Comparison of ENCODE assay signal across 16 mouse cellular contexts in the genomic region with DNA sequence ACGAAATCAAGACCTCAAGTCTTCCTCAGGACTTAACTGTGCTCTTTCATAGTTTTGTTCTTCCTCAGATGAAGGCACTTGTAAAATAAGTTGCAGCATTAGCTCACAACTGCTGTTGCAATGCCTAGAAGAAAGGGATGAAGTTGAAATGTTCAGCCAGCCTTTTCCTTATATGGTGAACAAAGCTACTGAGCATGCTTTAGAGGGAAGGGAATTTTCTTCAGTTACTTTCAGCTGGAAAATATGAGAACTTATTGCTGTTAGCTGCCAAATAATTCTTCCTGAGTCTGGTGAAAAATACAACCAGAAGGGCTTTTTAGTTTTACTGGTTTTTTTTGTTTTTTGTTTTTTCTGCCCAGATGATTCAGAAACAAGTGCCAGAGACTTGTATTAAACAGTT. TPM values are rescaled to one million over a fixed set of nuclear protein-coding genes. Genes with fewer than 3 reads are reported as not detected.
DNase-seq lines count a peak whose midpoint lies in the region; ATAC-seq and TF ChIP-seq lines count a peak whose summit lies in the region.
"Had no signal": no experiment of that assay in that cellular context is flagged by ENCODE, and none has a peak within 500 bp of the region (broad histone marks: within the 10 kb centered on the region; RNA-seq: fewer than 3 reads in every experiment).

No protein-coding gene starts in this region.

- peaks cover 14% of the 10 kb centered on the region; the same call in 1 of the 2 replicates for H3K36me3 ChIP-seq in heart, embryonic 12.5 days
- no peaks in the 10 kb centered on the region for H3K36me3 ChIP-seq in lung, embryonic 15.5 days

- no peaks in the 10 kb centered on the region for H3K9me3 ChIP-seq in heart, embryonic 12.5 days (replicated peaks)
- no peaks in the 10 kb centered on the region for H3K9me3 ChIP-seq in lung, embryonic 15.5 days
- H3K9me3 ChIP-seq: hindbrain, embryonic 15.5 days; liver, embryonic 15.5 days; midbrain, embryonic 13.5 days; neural tube, embryonic 13.5 days had no signal

- no peaks in the 10 kb centered on the region for H3K4me1 ChIP-seq in heart, embryonic 12.5 days (replicated peaks)
- peaks cover 4% of the 10 kb centered on the region; the same call in 1 of the 2 replicates for H3K4me1 ChIP-seq in lung, embryonic 15.5 days
- no peaks in the 10 kb centered on the region for H3K4me1 ChIP-seq in cerebellum, adult 2 months (ENCODE audit: control insufficient read depth, insufficient read depth, low read length)
- H3K4me1 ChIP-seq: hindbrain, embryonic 15.5 days; liver, embryonic 15.5 days; midbrain, embryonic 13.5 days; neural tube, embryonic 13.5 days had no signal

- DNase-seq in heart, adult 9 months (ENCODE audit: low spot score in 2 of 2) = peak; percentile 36 to 42
- no peak for DNase-seq in lung, postnatal 4 days
- DNase-seq in lung, postnatal 10 days = peak; percentile 38
- DNase-seq in cerebellum, adult 2 months = no peak
- no peak for DNase-seq in right cerebral cortex, postnatal 25 days
- DNase-seq: cerebellum, postnatal 36 days; thymus, postnatal 4 days had no signal

- no peak for TF ChIP-seq POLR2A in cerebellum, adult 2 months (IDR thresholded peaks at IDR 0.05; ENCODE audit: borderline replicate concordance, insufficient read depth, low read length)

- WGBS in heart, embryonic 12.5 days = 62% methylated on average over 1 of the region's 1 CpGs
- 55% methylated on average over 1 of the region's 1 CpGs for WGBS in lung, embryonic 15.5 days
- 83% methylated on average over 1 of the region's 1 CpGs for WGBS in cerebellum, adult 2 months

- no peak overlapping the region for H3K9ac ChIP-seq in heart, embryonic 12.5 days
- no peak overlapping the region for H3K9ac ChIP-seq in lung, embryonic 15.5 days
- H3K9ac ChIP-seq: hindbrain, embryonic 15.5 days; liver, embryonic 15.5 days; midbrain, embryonic 13.5 days; neural tube, embryonic 13.5 days had no signal

- no peak for ATAC-seq in heart, embryonic 12.5 days (ENCODE audit: insufficient number of reproducible peaks, low FRiP score)
- no peak for ATAC-seq in lung, embryonic 15.5 days (ENCODE audit: borderline replicate concordance, extremely low read depth, low FRiP score, low TSS enrichment)
- ATAC-seq in inflammation-experienced regulatory T-cells, adult 6 months = no peak
- ATAC-seq: CD4-positive, CD25-positive, alpha-beta regulatory T cell, adult 4 months; midbrain, embryonic 13.5 days had no signal

- H3K27me3 ChIP-seq in heart, embryonic 12.5 days (replicated peaks) = no peaks in the 10 kb centered on the region
- no peaks in the 10 kb centered on the region for H3K27me3 ChIP-seq in lung, embryonic 15.5 days
- H3K27me3 ChIP-seq in cerebellum, adult 2 months (ENCODE audit: control insufficient read depth, insufficient read depth, low read length) = no peaks in the 10 kb centered on the region
- H3K27me3 ChIP-seq: hindbrain, embryonic 15.5 days; liver, embryonic 15.5 days; midbrain, embryonic 13.5 days; neural tube, embryonic 13.5 days had no signal

- H3K4me2 ChIP-seq in heart, embryonic 12.5 days = no peak overlapping the region
- H3K4me2 ChIP-seq in lung, embryonic 15.5 days = no peak overlapping the region
- H3K4me2 ChIP-seq: hindbrain, embryonic 15.5 days; liver, embryonic 15.5 days; midbrain, embryonic 13.5 days; neural tube, embryonic 13.5 days had no signal

- H3K27ac ChIP-seq in heart, embryonic 12.5 days (ENCODE audit: poor library complexity, severe bottlenecking) = no peak overlapping the region
- peak overlapping the region; percentile 52 for H3K27ac ChIP-seq in lung, embryonic 15.5 days
- no peak overlapping the region for H3K27ac ChIP-seq in cerebellum, adult 2 months (ENCODE audit: insufficient read depth, low read length)
- H3K27ac ChIP-seq: hindbrain, embryonic 15.5 days; liver, embryonic 15.5 days; midbrain, embryonic 13.5 days; neural tube, embryonic 13.5 days had no signal

- TF ChIP-seq CTCF in cerebellum, adult 2 months (IDR thresholded peaks at IDR 0.05; ENCODE audit: borderline replicate concordance, insufficient read depth, low read depth, low read length) = no peak

- no peak overlapping the region for H3K4me3 ChIP-seq in heart, embryonic 12.5 days
- H3K4me3 ChIP-seq in lung, embryonic 15.5 days = no peak overlapping the region
- no peak overlapping the region for H3K4me3 ChIP-seq in cerebellum, adult 2 months (replicated peaks; ENCODE audit: insufficient read depth, low read depth, low read length)
- H3K4me3 ChIP-seq: erythroblast, embryonic 14.5 days; hindbrain, embryonic 15.5 days; liver, embryonic 15.5 days; midbrain, embryonic 13.5 days; neural tube, embryonic 13.5 days had no signal

RNA-seq across cellular contexts. Expression of a gene that starts 45.2 kb away (rescaled TPM):
- polyA plus RNA-seq in heart, embryonic 12.5 days (2016; fragmentation: Nextera tagmentation; extraction: Ambion mirVana) = 17.1 TPM in 2 replicates
- 20.9 and 21.5 TPM in 2 replicates for polyA plus RNA-seq in lung, embryonic 15.5 days (2015; fragmentation: Nextera tagmentation; extraction: Ambion mirVana)
- polyA plus RNA-seq in inflammation-experienced regulatory T-cells, adult 6 months (2017; shearing (Covaris generic)) = 10 to 100 TPM; 42.0 to 63.3 (median 61.0) TPM
- polyA plus RNA-seq in cerebellum, adult 2 months (2012; rRNA removed) = 18.6 and 19.5 TPM in 2 replicates

RNA-seq across cellular contexts. Expression of a gene that starts 51.0 kb away (rescaled TPM):
- not detected in 2 replicates for polyA plus RNA-seq in heart, embryonic 12.5 days (2016; fragmentation: Nextera tagmentation; extraction: Ambion mirVana)
- polyA plus RNA-seq in lung, embryonic 15.5 days (2015; fragmentation: Nextera tagmentation; extraction: Ambion mirVana) = not detected in 2 replicates
- 1 to 10 TPM in 1 of 3 experiments, not detected in 2; 2.2 TPM for polyA plus RNA-seq in inflammation-experienced regulatory T-cells, adult 6 months (2017; shearing (Covaris generic))
- polyA plus RNA-seq in cerebellum, adult 2 months (2012; rRNA removed) = not detected in 2 replicates
- polyA plus RNA-seq: CD4-positive, CD25-positive, alpha-beta regulatory T cell, adult 4 months; erythroblast, embryonic 14.5 days; hindbrain, embryonic 15.5 days; liver, embryonic 15.5 days; midbrain, embryonic 13.5 days; neural tube, embryonic 13.5 days had no signal

Comparison
In these comparisons a context has a peak if more than half of its experiments do, and no peak if none do; other contexts are left out.
1. DNase-seq: peak in heart, adult 9 months (2 of 2) and lung, postnatal 10 days (single experiment); none in lung, postnatal 4 days (0 of 2), cerebellum, adult 2 months (0 of 2) and right cerebral cortex, postnatal 25 days (single experiment).